ENCODE assay signal across 19 mouse cellular contexts in genomic region chr16:23088491-23088890, GRCm38 (mm10). TPM values are rescaled to one million over a fixed set of nuclear protein-coding genes. Genes with fewer than 3 reads are reported as not detected.
DNase-seq lines count a peak whose midpoint lies in the region; ATAC-seq and TF ChIP-seq lines count a peak whose summit lies in the region.
"Not testable (repeated sequence)": the region's sequence is repeated elsewhere in the genome, so short reads cannot be mapped to it uniquely, and the experiment has no call there.
"Had no signal": no experiment of that assay in that cellular context is flagged by ENCODE, and none has a peak within 500 bp of the region (broad histone marks: within the 10 kb centered on the region; RNA-seq: fewer than 3 reads in every experiment).

No protein-coding gene starts in this region.

- dilution Hi-C loops in CH12.LX (cut with MboI; ENCODE audit: extremely low pct_ligation_motif_present, extremely low pct_unique_long_range_greater_than_20kb, low sequenced_read_pairs): not testable (repeated sequence)

- peak in 1 of 2 experiments; percentile 51; a peak in 2 of 4 replicates for TF ChIP-seq CTCF in CH12.LX (conservative IDR thresholded peaks at IDR 0.05 in 1 of 2, IDR thresholded peaks at IDR 0.05 in 1 of 2; ENCODE audit: low read depth in 2 of 2, low read length in 2 of 2)
- peak; percentile 39 for TF ChIP-seq CTCF in gastrocnemius, adult 2 months (IDR thresholded peaks at IDR 0.05)
- TF ChIP-seq CTCF in layer of hippocampus, adult 2 months (conservative IDR thresholded peaks at IDR 0.05): peak; percentile 48
- peak; percentile 47 for TF ChIP-seq CTCF in lung, postnatal 0 days (IDR thresholded peaks at IDR 0.05)

- H3K9ac ChIP-seq in CH12.LX (ENCODE audit: insufficient read depth, low read depth); lung, postnatal 0 days (replicated peaks; ENCODE audit: low read depth): not testable (repeated sequence)

- not testable (repeated sequence) for ATAC-seq in lung, postnatal 0 days

- H3K4me3 ChIP-seq in CH12.LX (replicated peaks in 1 of 3; ENCODE audit: low read depth in 2 of 3, low read length in 2 of 3, poor library complexity in 1 of 3); gastrocnemius, adult 2 months; layer of hippocampus, adult 2 months; lung, postnatal 0 days (ENCODE audit: low read depth, low read length): not testable (repeated sequence)

- 87% methylated on average over 1 of the region's 1 CpGs for WGBS in lung, postnatal 0 days

- not testable (repeated sequence) for TF ChIP-seq EP300 in CH12.LX (IDR thresholded peaks at IDR 0.05; ENCODE audit: low read length); lung, postnatal 0 days (IDR thresholded peaks at IDR 0.05)

- H3K27me3 ChIP-seq in CH12.LX (replicated peaks); lung, postnatal 0 days (replicated peaks; ENCODE audit: insufficient read depth, low read length): not testable (repeated sequence)

- not testable (repeated sequence) for H3K4me1 ChIP-seq in CH12.LX (ENCODE audit: control insufficient read depth in 1 of 2, insufficient read depth in 2 of 2); lung, postnatal 0 days (ENCODE audit: insufficient read depth, low read depth, low read length)

- in situ Hi-C loops in CH12.LX (cut with MboI; ENCODE audit: low pct_ligation_motif_present, low pct_unique_long_range_greater_than_20kb, low sequenced_read_pairs): not testable (repeated sequence)

- H3K9me3 ChIP-seq in CH12.LX (replicated peaks; ENCODE audit: low read length); lung, postnatal 0 days (ENCODE audit: low read length): not testable (repeated sequence)

- not testable (repeated sequence) for H3K27ac ChIP-seq in CH12.LX (ENCODE audit: insufficient read depth, low read depth); gastrocnemius, adult 2 months; layer of hippocampus, adult 2 months; lung, postnatal 0 days (ENCODE audit: low read length)

- not testable (repeated sequence) for TF ChIP-seq POLR2A in CH12.LX (IDR thresholded peaks at IDR 0.05; ENCODE audit: low read depth, low read length)

- DNase-seq in CH12.LX (ENCODE audit: extremely low read depth); gastrocnemius, adult 2 months; layer of hippocampus, adult 2 months (ENCODE audit: low spot score in 2 of 2); lung, postnatal 0 days (ENCODE audit: low spot score): not testable (repeated sequence)
- peak; percentile 6 for DNase-seq in NIH3T3 (ENCODE audit: low read depth)
- DNase-seq in induced T-regulatory cell, adult 2 months (ENCODE audit: low read depth): peak; percentile 32

- TF ChIP-seq RAD21 in CH12.LX (IDR thresholded peaks at IDR 0.05; ENCODE audit: low read depth, low read length): peak; percentile 31

- H3K79me2 ChIP-seq in CH12.LX (replicated peaks; ENCODE audit: control insufficient read depth, extremely low read depth, insufficient read depth, poor library complexity, severe bottlenecking): not testable (repeated sequence)

- H3K4me2 ChIP-seq in CH12.LX (ENCODE audit: insufficient read depth, low read depth, poor library complexity, severe bottlenecking); lung, postnatal 0 days (replicated peaks; ENCODE audit: low read depth, low read length): not testable (repeated sequence)

- intact Hi-C loops in gastrocnemius, adult 2 months (cut with DNase I): loop anchor here (10.0 kb wide), 1 partner anchor 316 kb away; no protein-coding TSS in a partner anchor

- H3K36me3 ChIP-seq in CH12.LX (replicated peaks in 1 of 2; ENCODE audit: control insufficient read depth in 1 of 2, insufficient read depth in 1 of 2, low read length in 1 of 2); lung, postnatal 0 days (ENCODE audit: insufficient read depth, low read length): not testable (repeated sequence)

TF ChIP-seq in CH12.LX, 34 proteins besides CTCF, POLR2A, EP300 and RAD21:
- TF ChIP-seq SMC3 (IDR thresholded peaks at IDR 0.05; ENCODE audit: low read depth, low read length) (peak; percentile 44), MYC (IDR thresholded peaks at IDR 0.05; ENCODE audit: low read depth, low read length) (peak; percentile 81; the same call in 1 of the 2 replicates), MAX (IDR thresholded peaks at IDR 0.05; ENCODE audit: low read length) (peak; percentile 31; the same call in 1 of the 2 replicates)

RNA-seq across cellular contexts. Expression of gene Eif4a2, which starts 18.8 kb away (rescaled TPM):
- total RNA-seq in CH12.LX (2012; rRNA removed) (358 and 457 TPM in 2 replicates), CH12.LX (2014; rRNA removed) (660 and 860 TPM in 2 replicates)
- polyA plus RNA-seq in CH12.LX (2012; ENCODE audit: insufficient read length, low read depth): 475 TPM in 2 replicates
- 100 to 1,000 TPM; 458 to 462 TPM for total RNA-seq in gastrocnemius, adult 2 months (2021)
- 100 to 1,000 TPM; 923 to 956 TPM for total RNA-seq in layer of hippocampus, adult 2 months (2021)
- polyA plus RNA-seq in lung, postnatal 0 days (2015; fragmentation: Nextera tagmentation; extraction: Ambion mirVana): 144 and 177 TPM in 2 replicates

RNA-seq across cellular contexts. Expression of gene Kng1, which starts 30.8 kb away (rescaled TPM):
- not detected in 2 replicates for total RNA-seq in CH12.LX (2012; rRNA removed)
- not detected in 2 replicates for total RNA-seq in CH12.LX (2014; rRNA removed)
- polyA plus RNA-seq in CH12.LX (2012; ENCODE audit: insufficient read length, low read depth): not detected in 2 replicates
- not detected for total RNA-seq in gastrocnemius, adult 2 months (2021)
- not detected for total RNA-seq in layer of hippocampus, adult 2 months (2021)
- 0.47 and 0.74 TPM in 2 replicates for polyA plus RNA-seq in lung, postnatal 0 days (2015; fragmentation: Nextera tagmentation; extraction: Ambion mirVana)
- total RNA-seq: gastrocnemius, postnatal 25 days; granulocyte monocyte progenitor cell, adult 5-6 weeks; heart, postnatal 14 days; hematopoietic stem cell, adult 5-6 weeks; hindbrain, postnatal 0 days had no signal
- polyA plus RNA-seq: adrenal gland, adult 2 months; CD4-positive, CD25-positive, alpha-beta regulatory T cell, adult 4 months; embryonic facial prominence, embryonic 13.5 days; forebrain, embryonic 12.5 days; forebrain, embryonic 16.5 days; heart, embryonic 14.5 days; hindbrain, embryonic 13.5 days had no signal

RNA-seq across cellular contexts. Expression of gene Rfc4, which starts 39.0 kb away (rescaled TPM):
- total RNA-seq in CH12.LX (2012; rRNA removed): 121 and 125 TPM in 2 replicates
- total RNA-seq in CH12.LX (2014; rRNA removed): 191 and 204 TPM in 2 replicates
- polyA plus RNA-seq in CH12.LX (2012; ENCODE audit: insufficient read length, low read depth): 74.6 and 91.5 TPM in 2 replicates
- 1 to 10 TPM; 7.6 to 7.9 TPM for total RNA-seq in gastrocnemius, adult 2 months (2021)
- total RNA-seq in layer of hippocampus, adult 2 months (2021): 1 to 10 TPM; 4.8 to 5.3 TPM
- 19.0 and 21.4 TPM in 2 replicates for polyA plus RNA-seq in lung, postnatal 0 days (2015; fragmentation: Nextera tagmentation; extraction: Ambion mirVana)
- polyA plus RNA-seq: adrenal gland, adult 2 months had no signal

RNA-seq across cellular contexts. Expression of gene Adipoq, which starts 57.8 kb away (rescaled TPM):
- total RNA-seq in CH12.LX (2012; rRNA removed): 0.13 TPM in 1 of 2 replicates, not detected in the other
- 0.68 and 0.99 TPM in 2 replicates for total RNA-seq in CH12.LX (2014; rRNA removed)
- polyA plus RNA-seq in CH12.LX (2012; ENCODE audit: insufficient read length, low read depth): 0.55 and 1.1 TPM in 2 replicates
- 1 to 10 TPM in 1 of 2 experiments, under 1 TPM in 1; 0.87 to 8.6 TPM for total RNA-seq in gastrocnemius, adult 2 months (2021)
- total RNA-seq in layer of hippocampus, adult 2 months (2021): not detected
- polyA plus RNA-seq in lung, postnatal 0 days (2015; fragmentation: Nextera tagmentation; extraction: Ambion mirVana): not detected in 2 replicates
- total RNA-seq: hematopoietic stem cell, adult 5-6 weeks; hindbrain, postnatal 0 days had no signal
- polyA plus RNA-seq: CD4-positive, CD25-positive, alpha-beta regulatory T cell, adult 4 months; embryonic facial prominence, embryonic 13.5 days; forebrain, embryonic 12.5 days; forebrain, embryonic 16.5 days; hindbrain, embryonic 13.5 days; hindbrain, postnatal 0 days; intestine, embryonic 15.5 days had no signal

RNA-seq across cellular contexts. Expression of gene Kng2, which starts 59.2 kb away (rescaled TPM):
- total RNA-seq in CH12.LX (2012; rRNA removed): not detected in 2 replicates
- total RNA-seq in CH12.LX (2014; rRNA removed): not detected in 2 replicates
- polyA plus RNA-seq in CH12.LX (2012; ENCODE audit: insufficient read length, low read depth): not detected in 2 replicates
- under 1 TPM in 1 of 2 experiments, not detected in 1; 0.14 TPM for total RNA-seq in gastrocnemius, adult 2 months (2021)
- not detected for total RNA-seq in layer of hippocampus, adult 2 months (2021)
- polyA plus RNA-seq in lung, postnatal 0 days (2015; fragmentation: Nextera tagmentation; extraction: Ambion mirVana): 0.42 and 1.0 TPM in 2 replicates
- total RNA-seq: granulocyte monocyte progenitor cell, adult 5-6 weeks; hematopoietic stem cell, adult 5-6 weeks; hindbrain, postnatal 0 days had no signal
- polyA plus RNA-seq: CD4-positive, CD25-positive, alpha-beta regulatory T cell, adult 4 months; forebrain, embryonic 12.5 days; forebrain, embryonic 16.5 days; heart, embryonic 14.5 days had no signal

Comparison
In these comparisons a context has a peak if more than half of its experiments do, and no peak if none do; other contexts are left out.
1. RNA of gene Rfc4, which starts 39.0 kb away (total RNA-seq): 121 to 204 TPM in CH12.LX; 7.6 to 7.9 TPM in gastrocnemius, adult 2 months and 4.8 to 5.3 TPM in layer of hippocampus, adult 2 months; every median in the first group is over 10 times any median in the second.